Comparison of ENCODE assay signal across 24 mouse cellular contexts in genomic region chr3:138510471-138510870, GRCm38 (mm10). TPM values are rescaled to one million over a fixed set of nuclear protein-coding genes. Genes with fewer than 3 reads are reported as not detected.
DNase-seq lines count a peak whose midpoint lies in the region; ATAC-seq lines count a peak whose summit lies in the region.
"Had no signal": no experiment of that assay in that cellular context is flagged by ENCODE, and none has a peak within 500 bp of the region (broad histone marks: within the 10 kb centered on the region; RNA-seq: fewer than 3 reads in every experiment).

No protein-coding gene starts in this region.

- no peak overlapping the region for H3K27ac ChIP-seq in hindbrain, embryonic 13.5 days
- H3K27ac ChIP-seq in hindbrain, embryonic 12.5 days, result no peak overlapping the region
- peak overlapping the region; percentile 42; the same call in 1 of the 2 replicates for H3K27ac ChIP-seq in neural tube, embryonic 13.5 days (replicated peaks)
- H3K27ac ChIP-seq in intestine, embryonic 16.5 days (ENCODE audit: low read length), result no peak overlapping the region
- no peak overlapping the region; the same call in 1 of the 2 replicates for H3K27ac ChIP-seq in neural tube, embryonic 15.5 days (replicated peaks)
- H3K27ac ChIP-seq: forebrain, embryonic 10.5 days; gastrocnemius, adult 2 months; heart, adult 2 months had no signal

- H3K4me1 ChIP-seq in hindbrain, embryonic 13.5 days (replicated peaks), result peaks cover 7% of the 10 kb centered on the region
- H3K4me1 ChIP-seq in hindbrain, embryonic 12.5 days, result peaks cover 6% of the 10 kb centered on the region
- peaks cover 18% of the 10 kb centered on the region for H3K4me1 ChIP-seq in neural tube, embryonic 13.5 days (replicated peaks)
- H3K4me1 ChIP-seq in intestine, embryonic 16.5 days (ENCODE audit: control insufficient read depth, insufficient read depth, low read length), result no peaks in the 10 kb centered on the region
- H3K4me1 ChIP-seq in neural tube, embryonic 15.5 days, result peaks cover 9% of the 10 kb centered on the region; the same call in 1 of the 2 replicates
- H3K4me1 ChIP-seq: heart, embryonic 12.5 days had no signal

- H3K27me3 ChIP-seq in hindbrain, embryonic 13.5 days, result no peaks in the 10 kb centered on the region
- H3K27me3 ChIP-seq in hindbrain, embryonic 12.5 days, result no peaks in the 10 kb centered on the region
- no peaks in the 10 kb centered on the region for H3K27me3 ChIP-seq in neural tube, embryonic 13.5 days
- no peaks in the 10 kb centered on the region for H3K27me3 ChIP-seq in intestine, embryonic 16.5 days (replicated peaks; ENCODE audit: control insufficient read depth, insufficient read depth, low read length)
- H3K27me3 ChIP-seq in neural tube, embryonic 15.5 days (replicated peaks), result 0 out of 2 replicates have a peak, but pooled peaks cover 2% of the 10 kb centered on the region
- H3K27me3 ChIP-seq: CH12.LX, Patski had no signal

- DNase-seq in neural tube, embryonic 10.5 days (ENCODE audit: extremely low spot score, low spot score), result no peak
- no peak for DNase-seq in lung, postnatal 14 days
- no peak for DNase-seq in layer of hippocampus, adult 11-12 months (ENCODE audit: low spot score)
- DNase-seq: adrenal gland, postnatal 14 days; cerebellum, adult 11-12 months; cerebellum, adult 9-10 months; cerebellum, postnatal 25 days; gastrocnemius, adult 2 months; gastrocnemius, postnatal 25 days; heart, adult 2 months; heart, postnatal 36 days; kidney, adult 18-20 months had no signal

- no peak overlapping the region for H3K4me3 ChIP-seq in hindbrain, embryonic 13.5 days
- no peak overlapping the region for H3K4me3 ChIP-seq in hindbrain, embryonic 12.5 days
- no peak overlapping the region for H3K4me3 ChIP-seq in neural tube, embryonic 13.5 days
- no peak overlapping the region for H3K4me3 ChIP-seq in intestine, embryonic 16.5 days (ENCODE audit: low read length)
- no peak overlapping the region for H3K4me3 ChIP-seq in neural tube, embryonic 15.5 days (replicated peaks)
- H3K4me3 ChIP-seq: erythroblast, embryonic 14.5 days; forebrain, embryonic 10.5 days; gastrocnemius, adult 2 months; heart, adult 2 months; heart, embryonic 12.5 days had no signal

- no peaks in the 10 kb centered on the region for H3K36me3 ChIP-seq in hindbrain, embryonic 13.5 days
- no peaks in the 10 kb centered on the region for H3K36me3 ChIP-seq in hindbrain, embryonic 12.5 days
- H3K36me3 ChIP-seq in neural tube, embryonic 13.5 days, result no peaks in the 10 kb centered on the region
- no peaks in the 10 kb centered on the region for H3K36me3 ChIP-seq in intestine, embryonic 16.5 days (ENCODE audit: control insufficient read depth, insufficient read depth, low read length)
- H3K36me3 ChIP-seq in neural tube, embryonic 15.5 days, result no peaks in the 10 kb centered on the region
- H3K36me3 ChIP-seq: forebrain, embryonic 10.5 days; heart, embryonic 12.5 days had no signal

- peak; percentile 55; the same call in 1 of the 2 replicates for ATAC-seq in hindbrain, embryonic 13.5 days (ENCODE audit: low FRiP score)
- no peak for ATAC-seq in hindbrain, embryonic 12.5 days (ENCODE audit: low FRiP score)
- peak; percentile 65 for ATAC-seq in neural tube, embryonic 13.5 days (ENCODE audit: low read depth)
- peak; percentile 82 for ATAC-seq in intestine, embryonic 16.5 days
- ATAC-seq in neural tube, embryonic 15.5 days (ENCODE audit: low FRiP score), result peak; percentile 67
- ATAC-seq: activated CD4-positive, CD25-positive, alpha-beta regulatory T cell, adult 4 months; forebrain, embryonic 14.5 days; Patski had no signal

- H3K4me2 ChIP-seq in hindbrain, embryonic 13.5 days, result no peak overlapping the region
- no peak overlapping the region for H3K4me2 ChIP-seq in hindbrain, embryonic 12.5 days (replicated peaks)
- no peak overlapping the region for H3K4me2 ChIP-seq in neural tube, embryonic 13.5 days
- no peak overlapping the region for H3K4me2 ChIP-seq in intestine, embryonic 16.5 days (ENCODE audit: low read depth, low read length)
- H3K4me2 ChIP-seq in neural tube, embryonic 15.5 days, result no peak overlapping the region
- H3K4me2 ChIP-seq: heart, embryonic 12.5 days had no signal

- H3K9ac ChIP-seq in hindbrain, embryonic 13.5 days, result no peak overlapping the region
- no peak overlapping the region for H3K9ac ChIP-seq in hindbrain, embryonic 12.5 days
- H3K9ac ChIP-seq in neural tube, embryonic 13.5 days, result no peak overlapping the region
- H3K9ac ChIP-seq in intestine, embryonic 16.5 days (ENCODE audit: low read depth, low read length), result no peak overlapping the region
- no peak overlapping the region for H3K9ac ChIP-seq in neural tube, embryonic 15.5 days (replicated peaks)
- H3K9ac ChIP-seq: heart, embryonic 12.5 days had no signal

- WGBS in hindbrain, embryonic 13.5 days, result 69% methylated on average over 5 of the region's 5 CpGs
- 88% methylated on average over 5 of the region's 5 CpGs for WGBS in hindbrain, embryonic 12.5 days
- 29% methylated on average over 5 of the region's 5 CpGs for WGBS in neural tube, embryonic 13.5 days
- 57% methylated on average over 5 of the region's 5 CpGs for WGBS in intestine, embryonic 16.5 days
- 27% methylated on average over 5 of the region's 5 CpGs for WGBS in neural tube, embryonic 15.5 days

- no peaks in the 10 kb centered on the region for H3K9me3 ChIP-seq in hindbrain, embryonic 13.5 days
- no peaks in the 10 kb centered on the region for H3K9me3 ChIP-seq in hindbrain, embryonic 12.5 days (replicated peaks)
- no peaks in the 10 kb centered on the region for H3K9me3 ChIP-seq in neural tube, embryonic 13.5 days
- H3K9me3 ChIP-seq in intestine, embryonic 16.5 days (ENCODE audit: control insufficient read depth, low read length), result no peaks in the 10 kb centered on the region
- H3K9me3 ChIP-seq in neural tube, embryonic 15.5 days (replicated peaks), result no peaks in the 10 kb centered on the region
- H3K9me3 ChIP-seq: forebrain, embryonic 10.5 days; heart, embryonic 12.5 days had no signal

RNA-seq across cellular contexts. Expression of gene Eif4e, which starts 15.5 kb away (rescaled TPM):
- polyA plus RNA-seq in hindbrain, embryonic 13.5 days (2015; fragmentation: Nextera tagmentation; extraction: Ambion mirVana), result 317 and 323 TPM in 2 replicates
- 300 and 313 TPM in 2 replicates for polyA plus RNA-seq in hindbrain, embryonic 12.5 days (2016; fragmentation: Nextera tagmentation; extraction: Ambion mirVana)
- polyA plus RNA-seq in neural tube, embryonic 13.5 days (2015; fragmentation: Nextera tagmentation; extraction: Ambion mirVana), result 300 and 384 TPM in 2 replicates
- polyA plus RNA-seq in intestine, embryonic 16.5 days (2015; fragmentation: Nextera tagmentation; extraction: Ambion mirVana), result 271 and 298 TPM in 2 replicates
- polyA plus RNA-seq in neural tube, embryonic 15.5 days (2015; fragmentation: Nextera tagmentation; extraction: Ambion mirVana), result 320 and 328 TPM in 2 replicates

RNA-seq across cellular contexts. Expression of gene Metap1, which starts 21.2 kb away (rescaled TPM):
- polyA plus RNA-seq in hindbrain, embryonic 13.5 days (2015; fragmentation: Nextera tagmentation; extraction: Ambion mirVana), result 47.7 and 49.9 TPM in 2 replicates
- polyA plus RNA-seq in hindbrain, embryonic 12.5 days (2016; fragmentation: Nextera tagmentation; extraction: Ambion mirVana), result 46.4 and 47.5 TPM in 2 replicates
- 46.1 and 53.1 TPM in 2 replicates for polyA plus RNA-seq in neural tube, embryonic 13.5 days (2015; fragmentation: Nextera tagmentation; extraction: Ambion mirVana)
- 48.0 and 49.7 TPM in 2 replicates for polyA plus RNA-seq in intestine, embryonic 16.5 days (2015; fragmentation: Nextera tagmentation; extraction: Ambion mirVana)
- 47.0 and 47.5 TPM in 2 replicates for polyA plus RNA-seq in neural tube, embryonic 15.5 days (2015; fragmentation: Nextera tagmentation; extraction: Ambion mirVana)
